Mouse (Mus musculus) MEL (cell line): ENCODE measurements around the gene Tcf23. TPM values are rescaled to one million over a fixed set of nuclear protein-coding genes. Genes with fewer than 3 reads are reported as not detected.

ENCODE experiments used
- DNase-seq: peaks from one replicate; pipeline ENCODE4 v3.0.0; 2011; ENCODE audit warnings: low read depth, low spot score
- H3K27ac ChIP-seq: 2 replicates; pipeline ENCODE4 v1.5.1; 2012; ENCODE audit warnings: low read depth, mild to moderate bottlenecking, control low read depth, low read length, moderate library complexity; ENCODE audit not compliant: control insufficient read depth
- H3K27me3 ChIP-seq, 2 experiments: fragments of 150-350 bp in 1 of 2; sonication (generic) in 1 of 2; 2 replicates each; pipeline ENCODE4 v1.6.1; 2012; ENCODE audit warnings: low read length in 2 of 2, mild to moderate bottlenecking in 2 of 2, improper control_type of control experiment in 1 of 2, moderate library complexity in 1 of 2; ENCODE audit not compliant: insufficient read depth in 2 of 2, control insufficient read depth in 1 of 2
- H3K36me3 ChIP-seq, 2 experiments: 2 replicates each; pipeline ENCODE4 v1.6.1; 2012 to 2014; ENCODE audit warnings: low read length in 2 of 2, improper control_type of control experiment in 1 of 2, inconsistent platforms in 1 of 2, mild to moderate bottlenecking in 1 of 2; ENCODE audit not compliant: insufficient read depth in 2 of 2, control insufficient read depth in 1 of 2
- H3K4me1 ChIP-seq, 2 experiments: fragments of 150-350 bp in 1 of 2; sonication (generic) in 1 of 2; 2 replicates each; pipeline ENCODE4 v1.6.1; 2012; ENCODE audit warnings: low read length in 2 of 2, improper control_type of control experiment in 1 of 2, mild to moderate bottlenecking in 1 of 2; ENCODE audit not compliant: insufficient read depth in 2 of 2, control insufficient read depth in 1 of 2
- H3K4me3 ChIP-seq, 2 experiments: fragments of 150-350 bp in 1 of 2; sonication (generic) in 1 of 2; 2 replicates each; pipeline ENCODE4 v1.5.1; 2012; ENCODE audit warnings: low read depth in 2 of 2, low read length in 2 of 2, mild to moderate bottlenecking in 2 of 2, moderate library complexity in 2 of 2, control low read depth in 1 of 2, improper control_type of control experiment in 1 of 2; ENCODE audit not compliant: control insufficient read depth in 1 of 2, insufficient read depth in 1 of 2
- H3K79me2 ChIP-seq: 2 replicates; pipeline ENCODE4 v1.6.1; 2012; ENCODE audit warnings: mild to moderate bottlenecking, low read length, moderate library complexity; ENCODE audit not compliant: control insufficient read depth, poor library complexity, insufficient read depth
- H3K9ac ChIP-seq: 2 replicates; pipeline ENCODE4 v1.6.1; 2012; ENCODE audit warnings: low read depth, mild to moderate bottlenecking, control low read depth, low read length, moderate library complexity; ENCODE audit not compliant: control insufficient read depth, poor library complexity, severe bottlenecking
- H3K9me3 ChIP-seq: fragments of 150-350 bp; sonication (generic); replicated peaks from 2 replicates; pipeline ENCODE4 v1.6.1; 2012; ENCODE audit warnings: mild to moderate bottlenecking, low read length, improper control_type of control experiment, moderate library complexity; ENCODE audit not compliant: insufficient read depth
- BHLHE40 ChIP-seq: IDR thresholded peaks from 2 replicates; pipeline ENCODE4 v1.6.1; 2012; ENCODE audit warnings: low read depth, mild to moderate bottlenecking, inconsistent platforms, low read length, improper control_type of control experiment, borderline replicate concordance
- CHD1 ChIP-seq: IDR thresholded peaks from 2 replicates; pipeline ENCODE4 v1.6.1; 2012; ENCODE audit warnings: low read depth, mild to moderate bottlenecking, inconsistent platforms, low read length, improper control_type of control experiment
- CHD2 ChIP-seq: IDR thresholded peaks from 2 replicates; pipeline ENCODE4 v1.6.1; 2011; ENCODE audit warnings: low read length, improper control_type of control experiment
- CTCF ChIP-seq, 3 experiments: IDR thresholded peaks in 2 of 3; conservative IDR thresholded peaks in 1 of 3; 2 replicates each; pipeline ENCODE4 v1.5.1; 2011 to 2012; ENCODE audit warnings: low read length in 3 of 3, low read depth in 2 of 3, mild to moderate bottlenecking in 2 of 3, improper control_type of control experiment in 1 of 3, inconsistent platforms in 1 of 3, mixed read lengths in 1 of 3, moderate library complexity in 1 of 3; ENCODE audit not compliant: control insufficient read depth in 1 of 3, insufficient read depth in 1 of 3, poor library complexity in 1 of 3, severe bottlenecking in 1 of 3
- E2F4 ChIP-seq: IDR thresholded peaks from 2 replicates; pipeline ENCODE4 v1.6.1; 2011; ENCODE audit warnings: low read depth, low read length, improper control_type of control experiment, borderline replicate concordance
- ELF1 ChIP-seq: IDR thresholded peaks from 2 replicates; pipeline ENCODE4 v1.6.1; 2014; ENCODE audit warnings: low read depth, mild to moderate bottlenecking, inconsistent platforms, low read length, improper control_type of control experiment, moderate library complexity
- GABPA ChIP-seq: IDR thresholded peaks from 2 replicates; pipeline ENCODE4 v1.6.1; 2012; ENCODE audit warnings: low read depth, mild to moderate bottlenecking, inconsistent platforms, low read length, improper control_type of control experiment, moderate library complexity
- HCFC1 ChIP-seq: IDR thresholded peaks from 2 replicates; pipeline ENCODE4 v1.6.1; 2012; ENCODE audit warnings: low read depth, mild to moderate bottlenecking, inconsistent platforms, low read length, improper control_type of control experiment, moderate library complexity
- KAT2A ChIP-seq: conservative IDR thresholded peaks from 2 replicates; pipeline ENCODE4 v1.6.1; 2012; ENCODE audit warnings: low read depth, low read length, improper control_type of control experiment, inconsistent platforms
- MYC ChIP-seq: IDR thresholded peaks from 2 replicates; pipeline ENCODE4 v1.6.1; 2011; ENCODE audit warnings: low read depth, mild to moderate bottlenecking, low read length, improper control_type of control experiment, moderate library complexity
- POLR2AphosphoS5 ChIP-seq: IDR thresholded peaks from 2 replicates; pipeline ENCODE4 v1.6.1; 2012; ENCODE audit warnings: low read depth, borderline replicate concordance, mild to moderate bottlenecking, inconsistent platforms, low read length, moderate library complexity, mixed read lengths
- RAD21 ChIP-seq: IDR thresholded peaks from 2 replicates; pipeline ENCODE4 v1.6.1; 2011; ENCODE audit warnings: mild to moderate bottlenecking, low read depth, low read length, improper control_type of control experiment
- SMC3 ChIP-seq: IDR thresholded peaks from 2 replicates; pipeline ENCODE4 v1.6.1; 2011; ENCODE audit warnings: low read depth, low read length, improper control_type of control experiment
- TAL1 ChIP-seq: IDR thresholded peaks from 2 replicates; pipeline ENCODE4 v1.6.1; 2012; ENCODE audit warnings: mild to moderate bottlenecking, inconsistent platforms, low read length, moderate library complexity, mixed read lengths
- UBTF ChIP-seq: IDR thresholded peaks from 2 replicates; pipeline ENCODE4 v1.6.1; 2012; ENCODE audit warnings: low read depth, mild to moderate bottlenecking, inconsistent platforms, low read length, improper control_type of control experiment, moderate library complexity, borderline replicate concordance; ENCODE audit not compliant: insufficient read depth
- USF1 ChIP-seq: IDR thresholded peaks from 2 replicates; pipeline ENCODE4 v1.6.1; 2014; ENCODE audit warnings: low read depth, mild to moderate bottlenecking, inconsistent platforms, low read length, improper control_type of control experiment, moderate library complexity
- USF2 ChIP-seq, 2 experiments: IDR thresholded peaks; 2 replicates each; pipeline ENCODE4 v1.6.1; 2011 to 2012; ENCODE audit warnings: improper control_type of control experiment in 2 of 2, low read length in 2 of 2, borderline replicate concordance in 1 of 2, inconsistent platforms in 1 of 2, low read depth in 1 of 2, mild to moderate bottlenecking in 1 of 2; ENCODE audit not compliant: insufficient read depth in 1 of 2
- ZC3H11A ChIP-seq: IDR thresholded peaks from 2 replicates; pipeline ENCODE4 v1.6.1; 2012; ENCODE audit warnings: low read depth, mild to moderate bottlenecking, inconsistent platforms, low read length, improper control_type of control experiment
- ZKSCAN1 ChIP-seq: IDR thresholded peaks from 2 replicates; pipeline ENCODE4 v1.6.1; 2012; ENCODE audit warnings: low read depth, mild to moderate bottlenecking, inconsistent platforms, low read length, improper control_type of control experiment, moderate library complexity
- ZNF384 ChIP-seq: IDR thresholded peaks from 2 replicates; pipeline ENCODE4 v1.6.1; 2012; ENCODE audit warnings: low read depth, mild to moderate bottlenecking, inconsistent platforms, low read length, improper control_type of control experiment
- polyA plus RNA-seq, 2 experiments: library from polyadenylated mRNA; stranded (reverse) in 1 of 2; unstranded in 1 of 2; fragments of >175 nt in 1 of 2; fragments of >200 nt in 1 of 2; gene quantifications; 2 replicates each; pipeline versions ENCODE4 v1.2.1 to v1.2.4; 2012; ENCODE audit warnings: low replicate concordance in 2 of 2, low read depth in 1 of 2; ENCODE audit not compliant: insufficient read length in 2 of 2, insufficient read depth in 1 of 2, missing spikeins in 1 of 2
- total RNA-seq: library from RNA; depleted of rRNA; stranded (reverse); fragments of 300-350 nt; gene quantifications from 2 replicates; pipeline ENCODE4 v1.2.3, GENCODE M21; 2012

Tcf23 gene
- total and polyA plus RNA-seq, 3 experiments: 0.07 to 0.08 TPM; not detected in 1

GRCm38 (mm10) chr5:30926073-30926472 is 42.4 kb upstream of the Tcf23 start:
- Histone ChIP-seq H3K9me3 (no peaks in the 10 kb centered on the region), H3K9ac (no peak overlapping the region)
- TF ChIP-seq ZNF384 (no peak), UBTF (no peak), TAL1 (no peak), CHD1 (no peak), POLR2AphosphoS5 (no peak), ELF1 (no peak), USF2 (IDR thresholded peaks at IDR 0.05; ENCODE audit: borderline replicate concordance in 1 of 2, insufficient read depth in 1 of 2, low read depth in 1 of 2, low read length in 2 of 2) (no peak), BHLHE40 (no peak), GABPA (no peak), CHD2 (no peak)
- TF ChIP-seq, all 39 proteins: peak for 0
- Histone ChIP-seq H3K27me3 (no peaks in the 10 kb centered on the region), H3K27ac (no peak overlapping the region), H3K4me1 (peaks cover 5 to 8% of the 10 kb centered on the region in 2 experiments; a peak in 2 of 4 replicates), H3K36me3 (peaks cover 0 to 2% of the 10 kb centered on the region in 2 experiments; a peak in 1 of 4 replicates), H3K79me2 (peaks cover 14% of the 10 kb centered on the region), H3K4me3 (no peak overlapping the region)
- no peak for DNase-seq

DNA sequence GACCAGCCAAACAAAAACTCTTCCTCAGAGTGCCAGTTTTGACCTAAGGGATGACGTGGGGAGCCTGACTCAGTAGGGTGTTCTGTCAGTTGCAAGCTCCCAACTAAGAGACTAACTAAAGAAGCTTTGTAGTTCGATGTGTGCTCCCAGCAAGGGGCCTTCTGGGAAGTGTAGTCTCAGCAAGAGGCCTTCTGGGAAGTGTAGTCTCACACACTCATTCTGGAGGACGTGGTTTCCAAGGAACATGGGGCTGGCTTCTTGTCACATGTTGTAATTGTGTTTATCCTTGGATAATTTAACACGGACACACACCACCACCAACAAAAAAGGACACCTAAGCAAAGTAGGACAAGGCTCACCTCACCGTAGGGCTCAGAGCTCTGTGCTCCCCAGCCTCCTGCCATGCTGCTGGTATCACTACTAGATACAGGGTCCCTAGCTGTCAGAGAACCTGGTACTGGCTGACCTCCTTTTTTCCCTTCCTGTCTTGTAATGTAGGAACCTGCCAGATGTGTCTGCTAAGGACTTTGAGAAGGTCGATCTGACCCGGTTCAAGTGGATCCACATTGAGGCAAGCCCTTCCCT is 40.4 kb upstream of the Tcf23 start:
- TF ChIP-seq KAT2A (peak; percentile 62), HCFC1 (peak; percentile 92), MYC (0 out of 2 replicates have a peak, but pooled peaks have one; percentile 34), ELF1 (no peak)
- peaks cover 2% of the 10 kb centered on the region; the same call in 1 of the 2 replicates for H3K79me2 ChIP-seq
- H3K9me3 ChIP-seq: no peaks in the 10 kb centered on the region
- peaks cover 0 to 2% of the 10 kb centered on the region in 2 experiments; a peak in 1 of 4 replicates for H3K36me3 ChIP-seq
- DNase-seq: peak; percentile 41
- H3K4me3 ChIP-seq: no peak overlapping the region
- H3K4me1 ChIP-seq: peaks cover 0 to 7% of the 10 kb centered on the region in 2 experiments; a peak in 1 of 4 replicates
- H3K9ac ChIP-seq: no peak overlapping the region
- no peaks in the 10 kb centered on the region for H3K27me3 ChIP-seq
- no peak overlapping the region for H3K27ac ChIP-seq

- H3K36me3 ChIP-seq: no peaks in the 10 kb centered on the region
- H3K4me1 ChIP-seq: no peaks in the 10 kb centered on the region
- H3K27ac ChIP-seq: no peak overlapping the region
- H3K27me3 ChIP-seq: no peaks in the 10 kb centered on the region
- DNase-seq: peak; percentile 69
- H3K4me3 ChIP-seq: no peak overlapping the region
- TF ChIP-seq USF1 (no peak), CTCF (IDR thresholded peaks at IDR 0.05 in 2 of 3, conservative IDR thresholded peaks at IDR 0.05 in 1 of 3; ENCODE audit: control insufficient read depth in 1 of 3, insufficient read depth in 1 of 3, low read depth in 2 of 3, low read length in 3 of 3, poor library complexity in 1 of 3, severe bottlenecking in 1 of 3) (peak; percentile 70 to 84 (median 75)), ZKSCAN1 (no peak), ZC3H11A (peak; percentile 34; the same call in 1 of the 2 replicates), E2F4 (no peak), SMC3 (peak; percentile 72), RAD21 (peak; percentile 74)
- no peaks in the 10 kb centered on the region for H3K79me2 ChIP-seq
- no peaks in the 10 kb centered on the region for H3K9me3 ChIP-seq
- H3K9ac ChIP-seq: no peak overlapping the region
Measured at GRCm38 (mm10) chr5:30930121-30930520, 38.3 kb upstream of the Tcf23 start.
